Mouse (Mus musculus) ES-E14 (cell line): ENCODE results near the gene Ccnd3.

ENCODE experiments used
- CHD2 ChIP-seq: IDR thresholded peaks from 2 replicates; pipeline ENCODE4 v1.6.1; 2014; ENCODE audit warnings: mild to moderate bottlenecking, low read depth, low read length, inconsistent platforms
- HCFC1 ChIP-seq: IDR thresholded peaks from 2 replicates; pipeline ENCODE4 v1.6.1; 2012; ENCODE audit warnings: low read length, inconsistent platforms, borderline replicate concordance; ENCODE audit not compliant: insufficient read depth
- MAFK ChIP-seq: IDR thresholded peaks from 2 replicates; pipeline ENCODE4 v1.6.1; 2014; ENCODE audit warnings: mild to moderate bottlenecking, low read depth, low read length, inconsistent platforms; ENCODE audit not compliant: insufficient read depth
- ZC3H11A ChIP-seq: IDR thresholded peaks from 2 replicates; pipeline ENCODE4 v1.6.1; 2012; ENCODE audit warnings: low read depth, mild to moderate bottlenecking, inconsistent platforms, low read length, borderline replicate concordance
- ZNF384 ChIP-seq: IDR thresholded peaks from 2 replicates; pipeline ENCODE4 v1.6.1; 2012; ENCODE audit warnings: low read depth, low read length, inconsistent platforms

DNA sequence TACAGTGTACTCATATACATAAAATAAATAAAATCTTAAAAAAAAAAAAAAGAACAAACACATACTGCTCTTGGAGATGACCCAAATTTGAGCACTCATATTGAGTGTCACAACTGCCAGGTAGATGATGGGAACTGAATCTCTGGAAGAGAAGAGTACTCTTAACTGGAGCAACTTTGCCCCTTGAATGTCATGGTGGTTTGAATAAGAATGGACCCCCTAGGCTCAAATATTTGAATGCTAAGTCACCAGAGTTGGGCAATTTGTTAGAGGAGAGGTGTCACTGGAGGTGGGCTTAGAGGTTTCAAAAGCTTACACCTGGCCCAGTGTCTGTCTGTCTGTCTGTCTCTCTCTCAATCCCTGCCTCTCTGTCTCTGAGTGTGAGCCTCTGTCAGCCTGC is 1.2 kb upstream of the Ccnd3 start:
- TF ChIP-seq ZNF384 = no peak
- TF ChIP-seq ZC3H11A = no peak
- TF ChIP-seq HCFC1 = no peak
- no peak for TF ChIP-seq MAFK
- TF ChIP-seq CHD2 = no peak
